Mouse (Mus musculus): Measurements from ENCODE around the gene Hoxd4. TPM values are rescaled to one million over a fixed set of nuclear protein-coding genes. Genes with fewer than 3 reads are reported as not detected.
A peak's percentile ranks its signal among the peaks of the same experiment; 100 is the strongest.

Gene Hoxd4
- polyA plus RNA-seq, 1 experiment from 2014 or later, result 0.95 TPM

DNA sequence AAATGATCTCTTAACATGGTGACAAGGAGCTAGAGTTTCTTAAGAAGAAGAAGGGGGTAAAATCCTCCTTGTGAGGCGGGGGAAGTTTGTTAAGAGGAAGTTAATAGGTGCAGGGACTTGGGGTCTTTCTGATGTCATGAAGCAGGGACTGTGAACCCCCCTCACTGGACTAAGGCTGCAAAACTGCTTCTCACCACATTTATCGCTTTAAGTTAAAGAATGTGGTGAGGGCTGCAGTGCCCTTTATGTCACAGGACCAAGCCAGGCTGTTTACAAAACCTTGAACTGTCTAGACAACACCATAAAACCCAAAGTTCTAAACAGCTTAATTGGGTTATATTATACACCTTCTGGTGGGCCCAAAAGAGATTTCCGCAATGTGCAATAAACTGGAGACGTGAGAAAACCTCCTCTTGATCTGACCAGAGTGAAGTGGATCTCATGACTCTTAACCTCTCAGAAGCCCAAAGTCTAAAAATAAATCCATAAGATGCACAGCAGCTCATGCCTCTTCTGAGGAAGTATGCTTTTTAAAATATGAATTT is 26.6 kb upstream of the Hoxd4 start:
- 11% methylated on average over 4 of the region's 4 CpGs for WGBS
- H3K4me3 ChIP-seq (ENCODE audit: low read length), result no peak overlapping the region
- peaks cover 87% of the 10 kb centered on the region for H3K27me3 ChIP-seq (replicated peaks; ENCODE audit: control insufficient read depth, insufficient read depth, low read length)
- H3K4me2 ChIP-seq (ENCODE audit: low read depth, low read length), result no peak overlapping the region
- no peak overlapping the region for H3K27ac ChIP-seq (ENCODE audit: low read length)
- H3K36me3 ChIP-seq (ENCODE audit: control insufficient read depth, insufficient read depth, low read length), result no peaks in the 10 kb centered on the region
- peaks cover 12% of the 10 kb centered on the region for H3K4me1 ChIP-seq (ENCODE audit: control insufficient read depth, insufficient read depth, low read length)
- no peak for ATAC-seq
- H3K9ac ChIP-seq (ENCODE audit: low read depth, low read length), result no peak overlapping the region
- no peaks in the 10 kb centered on the region for H3K9me3 ChIP-seq (ENCODE audit: control insufficient read depth, low read length)

DNA sequence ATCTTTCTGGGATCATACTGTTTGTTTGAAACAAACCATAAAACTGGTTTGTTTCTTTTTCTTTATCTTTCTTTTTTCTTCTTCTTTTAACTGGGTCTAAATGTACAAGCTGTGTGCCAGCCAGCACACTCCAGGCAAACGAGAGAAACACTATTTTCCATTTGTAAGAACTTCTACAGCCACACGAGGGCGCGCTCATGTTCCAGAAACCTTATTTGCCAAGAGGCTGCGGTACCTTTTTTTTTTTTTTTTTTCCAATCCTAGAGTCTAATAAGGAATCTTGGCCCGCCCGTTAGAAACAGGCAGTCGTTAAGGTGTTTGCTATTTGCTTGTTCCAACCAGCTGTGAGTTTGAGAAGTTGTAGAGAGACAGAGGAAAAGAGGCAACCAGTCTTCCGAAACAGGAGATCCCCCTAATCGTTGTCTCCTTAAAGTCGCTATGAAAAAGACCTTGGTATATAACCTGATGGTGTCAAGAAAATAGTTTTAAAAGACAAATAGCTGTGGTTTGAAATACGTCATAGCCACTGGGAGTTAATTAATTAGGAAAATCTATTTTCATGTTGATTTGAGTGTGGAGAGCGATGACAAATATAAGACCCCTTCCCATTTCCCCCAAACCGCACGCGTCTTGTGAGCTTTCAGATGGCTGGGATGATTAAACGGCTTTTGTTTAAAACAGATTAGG is 25.3 kb upstream of the Hoxd4 start:
- Histone ChIP-seq H3K27me3 (replicated peaks; ENCODE audit: control insufficient read depth, insufficient read depth, low read length) (peaks cover 81% of the 10 kb centered on the region), H3K9me3 (ENCODE audit: control insufficient read depth, low read length) (no peaks in the 10 kb centered on the region), H3K9ac (ENCODE audit: low read depth, low read length) (no peak overlapping the region), H3K4me1 (ENCODE audit: control insufficient read depth, insufficient read depth, low read length) (peaks cover 12% of the 10 kb centered on the region), H3K27ac (ENCODE audit: low read length) (no peak overlapping the region), H3K4me3 (ENCODE audit: low read length) (peak overlapping the region; percentile 5; the same call in 1 of the 2 replicates), H3K36me3 (ENCODE audit: control insufficient read depth, insufficient read depth, low read length) (no peaks in the 10 kb centered on the region), H3K4me2 (ENCODE audit: low read depth, low read length) (no peak overlapping the region)
- WGBS, result 5% methylated on average over 17 of the region's 17 CpGs
- no peak for ATAC-seq

DNA sequence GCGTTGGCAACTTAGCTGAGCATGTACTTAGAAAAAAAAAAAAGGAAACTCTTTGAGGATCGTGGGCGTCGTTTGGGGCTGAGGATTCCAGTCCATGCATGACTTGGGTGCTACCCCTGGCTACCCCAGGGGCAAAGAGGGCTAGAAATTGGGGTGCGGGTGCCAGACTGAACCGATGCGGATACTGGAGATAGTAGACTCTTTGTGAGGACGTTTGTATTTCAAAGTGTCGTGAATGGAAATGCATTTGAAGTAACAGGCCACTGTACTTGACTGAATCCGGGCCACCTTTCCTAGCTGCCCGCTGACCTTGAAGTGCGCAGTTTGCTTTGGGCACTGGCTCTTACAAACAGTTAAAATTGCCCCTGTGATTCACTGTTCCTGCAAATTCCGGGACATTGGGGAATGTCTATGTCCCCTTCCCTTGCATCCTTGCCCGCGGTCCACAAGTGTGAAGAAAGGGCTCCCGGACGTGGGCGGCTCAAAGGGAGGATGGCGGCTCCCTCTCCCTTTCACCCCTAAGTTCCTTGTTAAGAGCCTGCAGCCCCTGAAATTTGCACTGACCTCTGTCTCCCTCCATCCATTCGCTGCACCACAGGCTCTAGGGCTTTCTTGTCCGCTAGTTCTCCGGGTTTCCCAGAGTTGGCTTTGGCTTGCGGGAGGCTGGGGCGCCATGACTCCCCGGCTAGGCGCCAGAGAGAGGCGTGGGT is 24.6 kb upstream of the Hoxd4 start:
- no peaks in the 10 kb centered on the region for H3K36me3 ChIP-seq (ENCODE audit: control insufficient read depth, insufficient read depth, low read length)
- no peak overlapping the region for H3K27ac ChIP-seq (ENCODE audit: low read length)
- H3K4me1 ChIP-seq (ENCODE audit: control insufficient read depth, insufficient read depth, low read length), result peaks cover 8% of the 10 kb centered on the region
- peaks cover 81% of the 10 kb centered on the region for H3K27me3 ChIP-seq (replicated peaks; ENCODE audit: control insufficient read depth, insufficient read depth, low read length)
- 0 out of 2 replicates have a peak overlapping the region, but pooled peaks have one; percentile 5 for H3K4me2 ChIP-seq (ENCODE audit: low read depth, low read length)
- peak overlapping the region; percentile 30; the same call in 1 of the 2 replicates for H3K9ac ChIP-seq (ENCODE audit: low read depth, low read length)
- 1% methylated on average over 27 of the region's 27 CpGs for WGBS
- H3K9me3 ChIP-seq (ENCODE audit: control insufficient read depth, low read length), result no peaks in the 10 kb centered on the region
- no peak for ATAC-seq
- H3K4me3 ChIP-seq (ENCODE audit: low read length), result peak overlapping the region; percentile 26; the same call in 1 of the 2 replicates

DNA sequence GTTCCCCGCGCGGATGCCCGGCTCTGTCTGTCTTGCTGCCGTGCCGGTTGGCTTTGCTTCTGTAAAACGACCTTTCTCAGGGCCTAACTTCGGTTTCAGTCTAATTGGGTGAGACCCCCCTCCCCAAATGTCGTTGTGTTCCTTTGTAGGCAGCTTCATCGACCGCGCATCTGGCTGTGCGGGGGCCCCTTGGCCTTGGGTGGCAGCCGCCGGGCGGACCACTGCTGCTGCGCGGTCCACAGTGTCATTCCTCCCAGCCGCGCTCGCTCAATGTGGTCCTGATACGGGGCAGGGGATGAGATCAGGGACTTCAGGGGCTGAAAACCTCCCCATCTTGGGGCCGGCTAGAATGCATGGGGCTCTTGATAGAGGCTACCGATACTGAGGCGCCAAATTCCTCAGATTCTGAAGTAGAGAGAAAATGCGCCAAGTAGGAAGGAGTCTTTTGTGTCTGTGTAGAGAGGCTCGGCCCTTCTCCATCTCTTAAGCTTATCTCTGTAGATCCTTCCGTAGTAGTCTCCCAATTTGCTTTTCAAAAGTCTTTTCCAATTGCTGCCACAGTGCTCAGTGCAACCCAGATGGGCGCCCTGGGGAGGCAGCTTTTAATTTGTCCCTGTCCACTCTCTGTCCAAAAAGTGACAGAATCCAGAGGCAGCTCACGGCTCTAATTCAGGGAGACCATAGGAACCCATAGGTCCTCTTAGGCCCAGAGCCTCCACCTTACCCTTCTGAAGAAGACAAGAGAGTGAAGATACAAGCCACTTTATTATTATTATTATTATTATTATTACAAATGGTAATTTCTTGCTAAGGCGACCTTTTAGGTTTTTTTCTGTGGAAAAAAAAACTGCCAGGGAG is 23.8 kb upstream of the Hoxd4 start:
- H3K27ac ChIP-seq (ENCODE audit: low read length), result no peak overlapping the region
- 0 out of 2 replicates have a peak overlapping the region, but pooled peaks have one; percentile 5 for H3K4me2 ChIP-seq (ENCODE audit: low read depth, low read length)
- no peaks in the 10 kb centered on the region for H3K9me3 ChIP-seq (ENCODE audit: control insufficient read depth, low read length)
- peak overlapping the region; percentile 26; the same call in 1 of the 2 replicates for H3K4me3 ChIP-seq (ENCODE audit: low read length)
- ATAC-seq, result no peak
- 4% methylated on average over 31 of the region's 31 CpGs for WGBS
- 0 out of 2 replicates have a peak overlapping the region, but pooled peaks have one; percentile 30 for H3K9ac ChIP-seq (ENCODE audit: low read depth, low read length)
- H3K36me3 ChIP-seq (ENCODE audit: control insufficient read depth, insufficient read depth, low read length), result no peaks in the 10 kb centered on the region
- H3K27me3 ChIP-seq (replicated peaks; ENCODE audit: control insufficient read depth, insufficient read depth, low read length), result peaks cover 81% of the 10 kb centered on the region
- peaks cover under 1% of the 10 kb centered on the region; the same call in 1 of the 2 replicates for H3K4me1 ChIP-seq (ENCODE audit: control insufficient read depth, insufficient read depth, low read length)

DNA sequence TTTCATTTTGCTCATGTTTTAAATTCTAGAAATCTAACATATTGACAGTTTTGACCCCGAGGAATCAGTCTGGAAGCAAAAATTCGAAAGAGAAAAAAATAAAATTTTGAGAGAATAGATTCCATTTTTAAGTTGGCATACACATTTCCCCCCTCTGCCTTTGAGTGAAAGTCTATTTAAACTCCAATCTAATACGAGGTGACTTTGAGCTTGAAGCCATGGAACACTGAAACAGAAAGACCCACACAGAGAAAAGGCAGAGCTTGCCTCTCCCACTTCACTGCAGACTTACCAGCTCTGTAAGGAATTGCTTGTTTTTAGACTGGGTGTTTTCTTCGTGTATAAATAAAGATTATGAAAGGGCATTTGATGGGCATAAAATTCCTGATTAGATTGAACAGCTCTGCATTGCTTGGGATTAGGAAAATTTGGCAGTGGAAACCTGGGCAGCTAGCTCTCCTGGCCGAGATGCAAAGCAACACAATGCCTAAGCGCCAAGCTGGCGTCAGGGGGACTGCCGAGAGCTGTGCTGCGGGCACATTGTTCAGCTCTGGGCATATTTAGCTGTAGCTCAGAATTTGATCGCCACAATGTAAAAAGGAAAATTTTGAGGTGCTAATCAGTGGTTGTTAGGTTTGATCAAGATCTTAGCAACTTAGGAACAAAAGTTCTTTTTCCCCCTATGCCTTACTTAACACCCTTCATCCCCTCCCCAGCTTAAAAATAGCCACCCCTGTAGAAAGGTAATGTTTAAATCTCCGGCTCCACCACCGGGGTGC is 22.7 kb upstream of the Hoxd4 start:
- ATAC-seq, result no peak
- H3K4me3 ChIP-seq (ENCODE audit: low read length), result no peak overlapping the region
- H3K4me2 ChIP-seq (ENCODE audit: low read depth, low read length), result no peak overlapping the region
- H3K4me1 ChIP-seq (ENCODE audit: control insufficient read depth, insufficient read depth, low read length), result no peaks in the 10 kb centered on the region
- no peaks in the 10 kb centered on the region for H3K9me3 ChIP-seq (ENCODE audit: control insufficient read depth, low read length)
- no peak overlapping the region for H3K27ac ChIP-seq (ENCODE audit: low read length)
- H3K9ac ChIP-seq (ENCODE audit: low read depth, low read length), result no peak overlapping the region
- 7% methylated on average over 12 of the region's 12 CpGs for WGBS
- H3K36me3 ChIP-seq (ENCODE audit: control insufficient read depth, insufficient read depth, low read length), result no peaks in the 10 kb centered on the region
- peaks cover 81% of the 10 kb centered on the region for H3K27me3 ChIP-seq (replicated peaks; ENCODE audit: control insufficient read depth, insufficient read depth, low read length)

DNA sequence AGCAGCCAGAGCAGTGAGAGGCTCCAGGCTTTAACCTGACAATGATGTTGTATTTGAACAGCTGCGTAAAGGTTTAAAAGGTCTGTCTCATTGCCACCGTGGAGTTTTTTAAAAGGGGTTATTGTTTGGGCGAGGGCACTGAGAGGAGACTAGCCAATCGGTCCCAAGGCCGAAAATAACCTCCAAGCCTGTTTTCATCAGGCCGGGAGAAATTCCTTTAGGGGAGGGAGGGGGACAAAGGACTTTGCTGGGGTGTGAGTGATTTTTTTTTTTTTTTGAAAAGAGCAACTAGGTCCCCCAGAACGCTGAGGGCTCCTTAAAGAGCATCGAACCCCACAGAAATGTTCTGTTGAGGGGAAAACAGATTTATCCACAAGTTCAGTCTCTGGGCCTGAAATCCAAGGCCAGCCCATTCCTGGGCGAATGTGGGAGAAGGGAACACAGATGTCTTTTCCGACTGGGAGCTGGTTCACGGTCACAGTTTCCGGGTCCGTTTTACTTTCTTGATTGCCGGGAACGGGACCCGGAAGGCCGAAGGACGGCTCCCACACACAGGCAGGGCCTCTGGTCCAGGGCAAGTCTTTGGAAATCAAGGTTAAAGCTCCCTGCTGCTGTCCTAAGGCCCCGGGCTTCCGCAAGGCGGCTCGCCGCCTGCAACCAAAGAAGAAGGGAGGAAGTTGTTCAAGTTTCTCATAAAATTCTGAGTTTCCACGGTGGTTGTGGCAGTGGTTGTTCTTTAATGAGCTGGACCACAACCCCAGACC is 22.0 kb upstream of the Hoxd4 start:
- no peak overlapping the region for H3K9ac ChIP-seq (ENCODE audit: low read depth, low read length)
- no peak for ATAC-seq
- H3K4me1 ChIP-seq (ENCODE audit: control insufficient read depth, insufficient read depth, low read length), result no peaks in the 10 kb centered on the region
- H3K4me3 ChIP-seq (ENCODE audit: low read length), result peak overlapping the region; percentile 18
- WGBS, result 3% methylated on average over 24 of the region's 24 CpGs
- H3K9me3 ChIP-seq (ENCODE audit: control insufficient read depth, low read length), result no peaks in the 10 kb centered on the region
- no peaks in the 10 kb centered on the region for H3K36me3 ChIP-seq (ENCODE audit: control insufficient read depth, insufficient read depth, low read length)
- H3K4me2 ChIP-seq (ENCODE audit: low read depth, low read length), result peak overlapping the region; percentile 9; the same call in 1 of the 2 replicates
- peaks cover 82% of the 10 kb centered on the region for H3K27me3 ChIP-seq (replicated peaks; ENCODE audit: control insufficient read depth, insufficient read depth, low read length)
- H3K27ac ChIP-seq (ENCODE audit: low read length), result no peak overlapping the region

DNA sequence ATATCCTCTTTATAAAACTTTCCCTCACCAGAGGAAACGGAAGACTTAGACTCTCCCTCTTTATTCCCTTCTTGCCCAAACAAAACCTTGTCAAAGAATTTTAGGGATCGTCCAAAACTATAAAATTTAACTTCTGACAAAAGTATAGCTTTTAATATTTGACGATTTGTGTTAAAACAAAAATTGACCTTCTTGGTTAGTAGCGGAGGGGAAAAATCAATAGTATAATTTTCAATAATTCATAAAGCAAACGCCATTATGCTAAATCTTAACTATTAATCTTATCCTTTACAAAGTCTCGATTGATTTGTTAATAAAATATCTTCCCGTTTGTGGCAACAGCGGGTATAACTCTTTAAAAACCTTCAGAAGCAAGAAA is 21.4 kb upstream of the Hoxd4 start:
- no peaks in the 10 kb centered on the region for H3K9me3 ChIP-seq (ENCODE audit: control insufficient read depth, low read length)
- no peaks in the 10 kb centered on the region for H3K4me1 ChIP-seq (ENCODE audit: control insufficient read depth, insufficient read depth, low read length)
- H3K27ac ChIP-seq (ENCODE audit: low read length), result no peak overlapping the region
- WGBS, result 10% methylated on average over 8 of the region's 8 CpGs
- no peak overlapping the region for H3K9ac ChIP-seq (ENCODE audit: low read depth, low read length)
- peak overlapping the region; percentile 9; the same call in 1 of the 2 replicates for H3K4me2 ChIP-seq (ENCODE audit: low read depth, low read length)
- peaks cover 83% of the 10 kb centered on the region for H3K27me3 ChIP-seq (replicated peaks; ENCODE audit: control insufficient read depth, insufficient read depth, low read length)
- no peak for ATAC-seq
- no peaks in the 10 kb centered on the region for H3K36me3 ChIP-seq (ENCODE audit: control insufficient read depth, insufficient read depth, low read length)
- H3K4me3 ChIP-seq (ENCODE audit: low read length), result peak overlapping the region; percentile 18; the same call in 1 of the 2 replicates
